Mouse (Mus musculus): Measurements from ENCODE around the gene Tjp3. TPM values are rescaled to one million over a fixed set of nuclear protein-coding genes. Genes with fewer than 3 reads are reported as not detected.

The Tjp3 gene
- polyA plus RNA-seq, 1 experiment from 2014 or later, result 42.5 TPM

GRCm38 (mm10) chr10:81299585-81300351 is 8.4 kb upstream of the Tjp3 start:
- Histone ChIP-seq H3K9ac (ENCODE audit: low read length) (peak overlapping the region; percentile 13), H3K27me3 (ENCODE audit: control insufficient read depth, insufficient read depth, low read length) (no peaks in the 10 kb centered on the region), H3K36me3 (ENCODE audit: control insufficient read depth, insufficient read depth, low read length) (no peaks in the 10 kb centered on the region), H3K4me1 (replicated peaks; ENCODE audit: control insufficient read depth, insufficient read depth) (peaks cover 6% of the 10 kb centered on the region), H3K27ac (replicated peaks) (no peak overlapping the region), H3K9me3 (ENCODE audit: control insufficient read depth, low read length) (no peaks in the 10 kb centered on the region), H3K4me3 (ENCODE audit: low read depth, low read length) (no peak overlapping the region), H3K4me2 (replicated peaks; ENCODE audit: low read depth) (no peak overlapping the region)
- TF ChIP-seq CTCF (IDR thresholded peaks at IDR 0.05; ENCODE audit: low read depth), result no peak
- no peak for TF ChIP-seq EP300 (optimal IDR thresholded peaks at IDR 0.05)
- 83% methylated on average over 14 of the region's 14 CpGs for WGBS
- ATAC-seq (ENCODE audit: low FRiP score, low TSS enrichment) (no peak), DNase-seq (ENCODE audit: low spot score) (no peak)

GRCm38 (mm10) chr10:81298369-81299100 is 7.2 kb upstream of the Tjp3 start:
- no peak overlapping the region for H3K4me3 ChIP-seq (ENCODE audit: low read depth, low read length)
- TF ChIP-seq CTCF (IDR thresholded peaks at IDR 0.05; ENCODE audit: low read depth) (no peak), EP300 (optimal IDR thresholded peaks at IDR 0.05) (no peak)
- peaks cover 12% of the 10 kb centered on the region for H3K4me1 ChIP-seq (replicated peaks; ENCODE audit: control insufficient read depth, insufficient read depth)
- H3K27ac ChIP-seq (replicated peaks), result peak overlapping the region; percentile 73
- no peaks in the 10 kb centered on the region for H3K36me3 ChIP-seq (ENCODE audit: control insufficient read depth, insufficient read depth, low read length)
- no peak overlapping the region for H3K4me2 ChIP-seq (replicated peaks; ENCODE audit: low read depth)
- no peak overlapping the region for H3K9ac ChIP-seq (ENCODE audit: low read length)
- no peaks in the 10 kb centered on the region for H3K27me3 ChIP-seq (ENCODE audit: control insufficient read depth, insufficient read depth, low read length)
- 85% methylated on average over 17 of the region's 17 CpGs for WGBS
- ATAC-seq (ENCODE audit: low FRiP score, low TSS enrichment) (no peak), DNase-seq (ENCODE audit: low spot score) (no peak)
- no peaks in the 10 kb centered on the region for H3K9me3 ChIP-seq (ENCODE audit: control insufficient read depth, low read length)

GRCm38 (mm10) chr10:81297845-81298244 is 6.5 kb upstream of the Tjp3 start:
- H3K36me3 ChIP-seq (ENCODE audit: control insufficient read depth, insufficient read depth, low read length), result no peaks in the 10 kb centered on the region
- ATAC-seq (ENCODE audit: low FRiP score, low TSS enrichment), result no peak
- H3K27me3 ChIP-seq (ENCODE audit: control insufficient read depth, insufficient read depth, low read length), result no peaks in the 10 kb centered on the region
- H3K4me2 ChIP-seq (replicated peaks; ENCODE audit: low read depth), result no peak overlapping the region
- peaks cover 7% of the 10 kb centered on the region for H3K4me1 ChIP-seq (replicated peaks; ENCODE audit: control insufficient read depth, insufficient read depth)
- DNase-seq (ENCODE audit: low spot score), result no peak
- 51% methylated on average over 10 of the region's 10 CpGs for WGBS
- H3K9me3 ChIP-seq (ENCODE audit: control insufficient read depth, low read length), result no peaks in the 10 kb centered on the region
- no peak overlapping the region for H3K4me3 ChIP-seq (ENCODE audit: low read depth, low read length)
- TF ChIP-seq EP300 (optimal IDR thresholded peaks at IDR 0.05) (no peak), CTCF (IDR thresholded peaks at IDR 0.05; ENCODE audit: low read depth) (no peak)
- peak overlapping the region; percentile 73 for H3K27ac ChIP-seq (replicated peaks)
- H3K9ac ChIP-seq (ENCODE audit: low read length), result peak overlapping the region; percentile 27; the same call in 1 of the 2 replicates

- DNase-seq (ENCODE audit: low spot score) (no peak), ATAC-seq (ENCODE audit: low FRiP score, low TSS enrichment) (no peak)
- Histone ChIP-seq H3K27ac (replicated peaks) (peak overlapping the region; percentile 73), H3K9ac (ENCODE audit: low read length) (peak overlapping the region; percentile 27; the same call in 1 of the 2 replicates), H3K36me3 (ENCODE audit: control insufficient read depth, insufficient read depth, low read length) (no peaks in the 10 kb centered on the region), H3K4me3 (ENCODE audit: low read depth, low read length) (no peak overlapping the region), H3K4me1 (replicated peaks; ENCODE audit: control insufficient read depth, insufficient read depth) (peaks cover 7% of the 10 kb centered on the region), H3K27me3 (ENCODE audit: control insufficient read depth, insufficient read depth, low read length) (no peaks in the 10 kb centered on the region), H3K4me2 (replicated peaks; ENCODE audit: low read depth) (no peak overlapping the region), H3K9me3 (ENCODE audit: control insufficient read depth, low read length) (no peaks in the 10 kb centered on the region)
- no peak for TF ChIP-seq CTCF (IDR thresholded peaks at IDR 0.05; ENCODE audit: low read depth)
- no peak for TF ChIP-seq EP300 (optimal IDR thresholded peaks at IDR 0.05)
- WGBS, result 77% methylated on average over 6 of the region's 6 CpGs
These were observed 5.9 kb upstream of the Tjp3 start for GRCm38 (mm10) chr10:81297246-81297645.

GRCm38 (mm10) chr10:81295185-81295584 is 3.8 kb upstream of the Tjp3 start:
- Histone ChIP-seq H3K27me3 (ENCODE audit: control insufficient read depth, insufficient read depth, low read length) (no peaks in the 10 kb centered on the region), H3K9me3 (ENCODE audit: control insufficient read depth, low read length) (no peaks in the 10 kb centered on the region), H3K36me3 (ENCODE audit: control insufficient read depth, insufficient read depth, low read length) (no peaks in the 10 kb centered on the region), H3K4me2 (replicated peaks; ENCODE audit: low read depth) (no peak overlapping the region), H3K4me3 (ENCODE audit: low read depth, low read length) (no peak overlapping the region), H3K9ac (ENCODE audit: low read length) (peak overlapping the region; percentile 8; the same call in 1 of the 2 replicates), H3K27ac (replicated peaks) (no peak overlapping the region), H3K4me1 (replicated peaks; ENCODE audit: control insufficient read depth, insufficient read depth) (peaks cover 7% of the 10 kb centered on the region)
- DNase-seq (ENCODE audit: low spot score) (no peak), ATAC-seq (ENCODE audit: low FRiP score, low TSS enrichment) (no peak)
- TF ChIP-seq CTCF (IDR thresholded peaks at IDR 0.05; ENCODE audit: low read depth), result no peak
- no peak for TF ChIP-seq EP300 (optimal IDR thresholded peaks at IDR 0.05)
- 81% methylated on average over 6 of the region's 6 CpGs for WGBS

GRCm38 (mm10) chr10:81294442-81294841 is 3.1 kb upstream of the Tjp3 start:
- Histone ChIP-seq H3K9ac (ENCODE audit: low read length) (peak overlapping the region; percentile 86; the same call in 1 of the 2 replicates), H3K4me2 (replicated peaks; ENCODE audit: low read depth) (peak overlapping the region; percentile 93), H3K27ac (replicated peaks) (no peak overlapping the region), H3K27me3 (ENCODE audit: control insufficient read depth, insufficient read depth, low read length) (no peaks in the 10 kb centered on the region), H3K36me3 (ENCODE audit: control insufficient read depth, insufficient read depth, low read length) (no peaks in the 10 kb centered on the region), H3K4me1 (replicated peaks; ENCODE audit: control insufficient read depth, insufficient read depth) (peaks cover 7% of the 10 kb centered on the region), H3K9me3 (ENCODE audit: control insufficient read depth, low read length) (no peaks in the 10 kb centered on the region), H3K4me3 (ENCODE audit: low read depth, low read length) (peak overlapping the region; percentile 73; the same call in 1 of the 2 replicates)
- 50% methylated on average over 8 of the region's 8 CpGs for WGBS
- DNase-seq (ENCODE audit: low spot score) (no peak), ATAC-seq (ENCODE audit: low FRiP score, low TSS enrichment) (no peak)
- no peak for TF ChIP-seq CTCF (IDR thresholded peaks at IDR 0.05; ENCODE audit: low read depth)
- no peak for TF ChIP-seq EP300 (optimal IDR thresholded peaks at IDR 0.05)
